Mouse (Mus musculus) neural tube, embryonic 13.5 days (tissue): ENCODE results near the gene Ptms. TPM values are rescaled to one million over a fixed set of nuclear protein-coding genes. Genes with fewer than 3 reads are reported as not detected.

Experiments used
- ATAC-seq: fragments of 200-750 bp; cut with Nextera tagmentation; 2 replicates; pipeline ENCODE4 v1.8.0; 2017; ENCODE audit warnings: low read depth, mild to moderate bottlenecking, moderate TSS enrichment, moderate library complexity
- H3K27ac ChIP-seq: fragments of 300-500 bp; sonication (generic); replicated peaks from 2 replicates; pipeline ENCODE4 v1.5.1; 2015; ENCODE audit warnings: moderate library complexity, mild to moderate bottlenecking, inconsistent platforms
- H3K27me3 ChIP-seq: fragments of 300-500 bp; sonication (generic); 2 replicates; pipeline ENCODE4 v1.6.1; 2015; ENCODE audit warnings: mild to moderate bottlenecking, inconsistent platforms
- H3K36me3 ChIP-seq: fragments of 300-500 bp; sonication (generic); 2 replicates; pipeline ENCODE4 v1.6.1; 2015; ENCODE audit warnings: mild to moderate bottlenecking, inconsistent platforms
- H3K4me1 ChIP-seq: fragments of 300-500 bp; sonication (generic); replicated peaks from 2 replicates; pipeline ENCODE4 v1.6.1; 2015; ENCODE audit warnings: inconsistent platforms
- H3K4me2 ChIP-seq: fragments of 300-500 bp; sonication (generic); 2 replicates; pipeline ENCODE4 v1.6.1; 2015; ENCODE audit warnings: inconsistent platforms, mild to moderate bottlenecking, moderate library complexity
- H3K4me3 ChIP-seq: fragments of 300-500 bp; sonication (generic); 2 replicates; pipeline ENCODE4 v1.5.1; 2015; ENCODE audit warnings: mild to moderate bottlenecking, inconsistent platforms
- H3K9ac ChIP-seq: fragments of 300-500 bp; sonication (generic); 2 replicates; pipeline ENCODE4 v1.6.1; 2015; ENCODE audit warnings: moderate library complexity, mild to moderate bottlenecking, inconsistent platforms
- H3K9me3 ChIP-seq: fragments of 300-500 bp; sonication (generic); 2 replicates; pipeline ENCODE4 v1.6.1; 2016; ENCODE audit warnings: inconsistent platforms
- WGBS: fragments of 180-500 bp; shearing (Covaris S2); methylation state at CpG from one replicate; pipeline ENCODE4 v1.1.7; 2015; 5-methylcytosine and 5-hydroxymethylcytosine counted together
- polyA plus RNA-seq: library from polyadenylated mRNA; unstranded; fragments of >200 nt; fragmentation: Nextera tagmentation; extraction: Ambion mirVana; gene quantifications from 2 replicates; pipeline ENCODE4 v1.2.1, GENCODE M21; 2015

Gene Ptms
- polyA plus RNA-seq, 1 experiment from 2014 or later = 797 TPM

GRCm38 (mm10) chr6:124925173-124925793, 5.4 kb upstream of the Ptms start:
- no peak for ATAC-seq
- Histone ChIP-seq H3K27me3 (no peaks in the 10 kb centered on the region), H3K4me1 (peaks cover 37% of the 10 kb centered on the region), H3K9me3 (no peaks in the 10 kb centered on the region), H3K27ac (no peak overlapping the region), H3K36me3 (no peaks in the 10 kb centered on the region), H3K9ac (no peak overlapping the region), H3K4me3 (no peak overlapping the region), H3K4me2 (no peak overlapping the region)
- 35% methylated on average over 12 of the region's 12 CpGs for WGBS

DNA sequence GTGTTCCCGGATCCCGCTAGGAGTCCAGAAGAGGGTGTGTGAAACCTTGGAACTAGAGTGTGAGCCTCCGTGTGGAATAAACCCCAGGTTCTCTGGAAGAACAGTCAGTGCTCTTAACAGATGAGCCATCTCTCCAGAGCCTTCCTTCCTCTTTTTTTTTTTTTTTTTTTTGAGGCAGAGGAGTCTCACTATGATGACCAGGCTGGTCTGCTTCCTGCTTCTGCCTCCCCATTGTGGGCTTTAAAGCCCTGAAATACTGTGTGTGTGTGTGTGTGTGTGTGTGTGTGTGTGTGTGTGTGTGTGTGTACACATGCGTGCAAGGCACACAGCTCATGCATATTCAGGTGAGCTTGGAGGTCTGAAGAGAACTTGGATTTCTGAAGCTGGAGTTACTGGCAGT, 1.6 kb upstream of the Ptms start:
- Histone ChIP-seq H3K9me3 (no peaks in the 10 kb centered on the region), H3K4me3 (no peak overlapping the region), H3K27ac (peak overlapping the region; percentile 100), H3K36me3 (no peaks in the 10 kb centered on the region), H3K27me3 (no peaks in the 10 kb centered on the region), H3K4me1 (peaks cover 48% of the 10 kb centered on the region), H3K4me2 (no peak overlapping the region), H3K9ac (0 out of 2 replicates have a peak overlapping the region, but pooled peaks have one; percentile 17)
- WGBS = 65% methylated on average over 4 of the region's 4 CpGs
- no peak for ATAC-seq

GRCm38 (mm10) chr6:124920318-124921085, 599 bp upstream of the Ptms start:
- peak overlapping the region; percentile 100 for H3K27ac ChIP-seq
- H3K9ac ChIP-seq = peak overlapping the region; percentile 69
- WGBS = 28% methylated on average over 9 of the region's 9 CpGs
- H3K4me1 ChIP-seq = peaks cover 50% of the 10 kb centered on the region
- no peaks in the 10 kb centered on the region for H3K9me3 ChIP-seq
- H3K27me3 ChIP-seq = no peaks in the 10 kb centered on the region
- H3K4me2 ChIP-seq = peak overlapping the region; percentile 98
- no peak for ATAC-seq
- no peaks in the 10 kb centered on the region for H3K36me3 ChIP-seq
- H3K4me3 ChIP-seq = peak overlapping the region; percentile 81

- H3K4me3 ChIP-seq = peak overlapping the region; percentile 81
- H3K27me3 ChIP-seq = no peaks in the 10 kb centered on the region
- H3K4me1 ChIP-seq = peaks cover 59% of the 10 kb centered on the region
- peak overlapping the region; percentile 100 for H3K9ac ChIP-seq
- peak overlapping the region; percentile 98 for H3K4me2 ChIP-seq
- H3K36me3 ChIP-seq = peaks cover 9% of the 10 kb centered on the region
- H3K27ac ChIP-seq = peak overlapping the region; percentile 100
- ATAC-seq = no peak
- H3K9me3 ChIP-seq = no peaks in the 10 kb centered on the region
- 19% methylated on average over 13 of the region's 14 CpGs for WGBS
Measured at GRCm38 (mm10) chr6:124918890-124919627, 844 bp downstream of the Ptms start.

GRCm38 (mm10) chr6:124918331-124918690, 1.6 kb downstream of the Ptms start:
- no peak for ATAC-seq
- H3K9ac ChIP-seq = peak overlapping the region; percentile 100
- peak overlapping the region; percentile 98 for H3K4me2 ChIP-seq
- H3K9me3 ChIP-seq = no peaks in the 10 kb centered on the region
- no peaks in the 10 kb centered on the region for H3K27me3 ChIP-seq
- H3K4me1 ChIP-seq = peaks cover 67% of the 10 kb centered on the region
- H3K36me3 ChIP-seq = peaks cover 17% of the 10 kb centered on the region
- peak overlapping the region; percentile 100 for H3K27ac ChIP-seq
- peak overlapping the region; percentile 81 for H3K4me3 ChIP-seq
- 8% methylated on average over 7 of the region's 7 CpGs for WGBS

GRCm38 (mm10) chr6:124917518-124918330, 2.2 kb downstream of the Ptms start:
- Histone ChIP-seq H3K9me3 (no peaks in the 10 kb centered on the region), H3K4me1 (peaks cover 70% of the 10 kb centered on the region), H3K36me3 (peaks cover 22% of the 10 kb centered on the region), H3K27me3 (no peaks in the 10 kb centered on the region), H3K4me3 (peak overlapping the region; percentile 81), H3K9ac (peak overlapping the region; percentile 100), H3K4me2 (peak overlapping the region; percentile 98), H3K27ac (peak overlapping the region; percentile 100)
- under 1% methylated on average over 41 of the region's 89 CpGs for WGBS
- peak; percentile 76 for ATAC-seq

DNA sequence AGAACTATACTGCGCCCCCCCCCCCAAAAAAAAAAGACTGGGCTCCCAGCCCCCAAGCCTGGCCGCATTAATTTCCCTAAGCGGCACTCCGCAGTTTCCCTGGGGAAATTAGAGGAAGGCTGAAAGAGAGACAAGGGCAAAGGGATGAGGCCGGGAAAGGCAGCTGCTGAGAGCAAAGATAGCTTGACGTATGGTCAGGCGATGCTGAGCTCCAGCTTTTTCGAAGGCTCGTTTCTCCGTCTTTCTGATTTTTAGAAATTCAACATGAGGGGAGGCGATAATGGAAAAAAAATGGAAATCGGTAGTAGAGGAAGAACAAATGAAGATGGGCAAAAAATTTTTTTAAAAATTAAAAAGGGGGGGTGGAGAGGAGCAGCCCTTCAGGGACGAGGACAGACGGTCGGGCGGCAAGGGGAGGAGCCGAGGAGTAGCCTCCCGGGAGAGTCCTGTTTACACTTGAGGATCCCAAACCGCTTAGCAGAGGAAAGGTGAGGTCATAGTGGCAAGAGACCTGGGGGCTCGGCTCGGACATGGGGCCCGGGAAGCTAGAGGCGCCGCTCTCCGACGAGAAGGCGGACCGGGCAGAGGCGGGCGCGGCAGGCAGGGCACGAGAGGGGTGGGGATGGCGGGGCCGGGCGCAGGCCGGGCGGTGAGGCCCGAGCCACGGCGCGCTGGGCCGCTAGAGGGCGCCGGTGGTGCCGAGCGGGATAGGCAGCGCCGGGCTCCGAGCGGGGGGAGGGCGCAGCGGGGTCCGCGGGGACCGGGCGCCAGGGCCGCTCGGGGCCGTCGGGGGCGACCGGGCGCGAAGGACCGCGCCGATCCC, 3.0 kb downstream of the Ptms start:
- peak; percentile 64 for ATAC-seq
- no peaks in the 10 kb centered on the region for H3K9me3 ChIP-seq
- peak overlapping the region; percentile 81 for H3K4me3 ChIP-seq
- H3K27me3 ChIP-seq = no peaks in the 10 kb centered on the region
- WGBS = under 1% methylated on average over 45 of the region's 67 CpGs
- H3K4me2 ChIP-seq = peak overlapping the region; percentile 98
- peaks cover 26% of the 10 kb centered on the region for H3K36me3 ChIP-seq
- H3K9ac ChIP-seq = peak overlapping the region; percentile 100
- H3K4me1 ChIP-seq = peaks cover 67% of the 10 kb centered on the region
- H3K27ac ChIP-seq = peak overlapping the region; percentile 100

DNA sequence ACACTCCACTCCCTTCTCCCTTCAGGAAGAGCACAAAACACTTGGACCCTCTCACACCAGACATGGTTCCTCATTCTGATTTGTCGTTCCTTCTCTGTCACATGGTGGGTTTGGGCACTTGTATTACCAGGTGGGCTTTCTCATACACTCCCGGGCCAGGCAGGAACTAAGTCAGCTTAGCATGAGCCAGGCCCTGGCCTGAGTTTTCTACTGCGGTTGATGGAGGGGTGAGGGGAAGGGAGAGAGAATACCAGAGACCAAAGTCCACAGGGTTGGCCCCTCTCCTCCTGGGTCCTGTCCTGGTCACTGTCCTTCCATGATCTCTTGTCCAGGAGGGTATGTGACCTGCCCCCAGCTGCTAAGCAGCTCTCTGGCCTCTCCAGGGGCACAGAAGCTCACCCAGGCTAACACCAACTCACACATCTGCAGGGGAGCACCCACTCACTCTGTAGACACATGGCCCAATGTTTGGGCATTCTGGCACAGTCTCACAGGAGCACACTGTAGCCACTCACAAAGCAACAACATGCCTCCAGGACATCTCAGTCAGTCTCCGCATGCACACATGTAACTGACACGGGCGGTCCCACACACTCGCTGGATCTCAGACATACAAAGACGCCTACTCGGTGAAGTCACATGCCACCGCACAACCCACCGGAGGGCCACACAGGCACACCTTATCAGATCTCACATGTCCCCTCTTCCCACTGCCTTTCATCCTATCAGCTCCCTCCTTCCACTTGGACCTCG, 3.8 kb downstream of the Ptms start:
- 4% methylated on average over 12 of the region's 12 CpGs for WGBS
- Histone ChIP-seq H3K4me2 (peak overlapping the region; percentile 98), H3K9me3 (no peaks in the 10 kb centered on the region), H3K4me1 (peaks cover 65% of the 10 kb centered on the region), H3K27me3 (no peaks in the 10 kb centered on the region), H3K27ac (peak overlapping the region; percentile 100), H3K36me3 (peaks cover 26% of the 10 kb centered on the region), H3K9ac (peak overlapping the region; percentile 100), H3K4me3 (peak overlapping the region; percentile 81)
- 0 out of 2 replicates have a peak, but pooled peaks have one; percentile 0 for ATAC-seq

DNA sequence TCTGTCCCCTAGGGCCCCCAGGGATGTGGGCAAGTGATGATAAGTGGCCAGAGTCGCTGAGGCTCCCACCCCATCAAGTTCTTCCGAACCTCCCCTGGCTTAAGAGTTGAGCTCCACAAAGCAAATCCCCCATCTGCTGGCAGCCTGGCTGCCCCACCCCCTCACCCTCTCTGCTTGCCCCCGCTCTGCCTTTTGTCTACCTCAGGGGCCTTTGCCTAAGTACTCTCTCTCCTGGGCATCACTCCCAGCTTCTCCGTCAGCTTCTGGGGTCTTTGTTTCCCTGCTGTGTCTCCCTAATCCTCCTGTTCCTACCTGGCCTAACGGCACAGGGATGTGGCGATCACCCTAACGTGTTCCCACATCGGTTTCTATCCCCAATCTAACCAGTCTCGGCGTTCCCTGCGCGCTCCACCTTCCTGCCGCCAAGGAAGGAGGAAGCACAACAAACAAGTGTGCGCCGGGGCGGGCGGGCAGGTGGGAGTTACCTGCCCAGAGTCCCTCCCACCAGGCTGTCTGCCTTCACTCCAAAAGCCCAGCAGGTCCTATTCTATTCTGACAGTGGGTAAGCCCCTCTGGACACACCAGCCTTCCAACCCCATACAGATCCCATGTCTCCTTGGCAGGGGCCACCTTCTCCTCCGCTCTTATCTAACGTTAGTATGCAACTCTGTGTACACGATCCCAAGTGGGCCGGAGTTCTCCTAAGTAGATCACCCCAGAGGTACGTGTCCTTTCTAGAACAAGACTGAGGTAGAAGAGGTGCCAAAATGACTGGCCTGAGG, 4.6 kb downstream of the Ptms start:
- Histone ChIP-seq H3K36me3 (peaks cover 26% of the 10 kb centered on the region), H3K9me3 (no peaks in the 10 kb centered on the region), H3K27me3 (no peaks in the 10 kb centered on the region), H3K4me3 (peak overlapping the region; percentile 81), H3K4me2 (peak overlapping the region; percentile 98), H3K4me1 (peaks cover 65% of the 10 kb centered on the region), H3K27ac (peak overlapping the region; percentile 100), H3K9ac (peak overlapping the region; percentile 100)
- ATAC-seq = no peak
- 10% methylated on average over 22 of the region's 22 CpGs for WGBS

DNA sequence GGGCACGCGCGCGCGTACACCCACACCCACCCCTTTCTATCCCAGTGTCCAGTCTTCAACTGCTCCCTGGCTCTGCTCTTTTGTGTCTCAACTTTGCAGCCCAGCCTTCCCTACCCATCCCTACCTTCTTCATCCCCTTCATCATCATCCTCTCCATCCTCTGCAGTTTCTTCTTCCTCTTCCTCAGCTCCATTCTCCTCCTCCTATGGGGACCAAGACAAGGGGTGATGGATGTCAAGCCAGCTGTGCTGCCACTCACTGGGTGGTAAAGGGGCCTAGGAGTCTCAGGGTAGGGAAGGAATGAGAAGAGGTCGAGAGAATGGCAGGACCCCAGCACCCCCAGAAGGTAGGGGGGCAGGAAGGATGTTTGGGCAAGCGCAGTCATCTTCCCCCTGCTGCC, 5.4 kb downstream of the Ptms start:
- Histone ChIP-seq H3K36me3 (peaks cover 26% of the 10 kb centered on the region), H3K27me3 (no peaks in the 10 kb centered on the region), H3K4me1 (peaks cover 67% of the 10 kb centered on the region), H3K9me3 (no peaks in the 10 kb centered on the region), H3K4me3 (peak overlapping the region; percentile 81), H3K27ac (peak overlapping the region; percentile 100), H3K4me2 (peak overlapping the region; percentile 98), H3K9ac (peak overlapping the region; percentile 100)
- no peak for ATAC-seq
- 81% methylated on average over 7 of the region's 7 CpGs for WGBS
